Mouse (Mus musculus): ENCODE measurements around the gene Pced1b.

- TF ChIP-seq CTCF (IDR thresholded peaks at IDR 0.05; ENCODE audit: low read depth, low read length) (no peak), POLR2A (IDR thresholded peaks at IDR 0.05; ENCODE audit: borderline replicate concordance, low read depth, low read length) (no peak)
Measured at GRCm38 (mm10) chr15:97245392-97245791, 1.5 kb upstream of the Pced1b start.
